Mouse (Mus musculus) frontal cortex, adult (tissue): Measurements from ENCODE around the gene Vps45.

Source experiments
- ATAC-seq: cut with Nextera tagmentation; 2 replicates; pipeline ENCODE4 v1.9.2; 2017; ENCODE audit warnings: mild to moderate bottlenecking, moderate library complexity, mixed read lengths; ENCODE audit not compliant: low TSS enrichment

The Vps45 gene

GRCm38 (mm10) chr3:96038851-96039250 is 19.4 kb downstream of the Vps45 start:
- ATAC-seq = no peak

- no peak for ATAC-seq
These were observed 20.1 kb downstream of the Vps45 start for GRCm38 (mm10) chr3:96038156-96038555.

GRCm38 (mm10) chr3:96036796-96037195 is 21.5 kb downstream of the Vps45 start:
- no peak for ATAC-seq

- ATAC-seq = no peak
These were observed 25.2 kb downstream of the Vps45 start for GRCm38 (mm10) chr3:96033046-96033445.

GRCm38 (mm10) chr3:96032652-96033017 is 25.6 kb downstream of the Vps45 start:
- ATAC-seq = no peak

GRCm38 (mm10) chr3:96031991-96032651 is 26.1 kb downstream of the Vps45 start:
- ATAC-seq = no peak

GRCm38 (mm10) chr3:96029766-96030165 is 28.5 kb downstream of the Vps45 start:
- ATAC-seq = no peak

- ATAC-seq = no peak
These were observed 28.9 kb downstream of the Vps45 start for GRCm38 (mm10) chr3:96029336-96029735.

- no peak for ATAC-seq
These were observed 30.4 kb downstream of the Vps45 start for GRCm38 (mm10) chr3:96027875-96028274.

GRCm38 (mm10) chr3:96027145-96027544 is 31.1 kb downstream of the Vps45 start:
- no peak for ATAC-seq

- ATAC-seq = no peak
These were observed 36.7 kb downstream of the Vps45 start for GRCm38 (mm10) chr3:96021421-96022128.

GRCm38 (mm10) chr3:96020735-96021134 is 37.5 kb downstream of the Vps45 start:
- no peak for ATAC-seq

- no peak for ATAC-seq
These were observed 40.8 kb downstream of the Vps45 start for GRCm38 (mm10) chr3:96017461-96017860.

GRCm38 (mm10) chr3:96016257-96016889 is 41.9 kb downstream of the Vps45 start:
- ATAC-seq = no peak

GRCm38 (mm10) chr3:96015681-96016080 is 42.6 kb downstream of the Vps45 start:
- no peak for ATAC-seq

GRCm38 (mm10) chr3:96012805-96013204 is 45.5 kb downstream of the Vps45 start:
- peak; percentile 68 for ATAC-seq

- no peak for ATAC-seq
These were observed 49.8 kb downstream of the Vps45 start for GRCm38 (mm10) chr3:96008463-96008862.

- ATAC-seq = peak; percentile 3; the same call in 1 of the 2 replicates
These were observed 56.7 kb downstream of the Vps45 start for GRCm38 (mm10) chr3:96001560-96001959.

- peak; percentile 53 for ATAC-seq
These were observed 57.3 kb downstream of the Vps45 start for GRCm38 (mm10) chr3:96000921-96001501.

- no peak for ATAC-seq
These were observed 58.1 kb downstream of the Vps45 start for GRCm38 (mm10) chr3:96000080-96000632.

GRCm38 (mm10) chr3:95999308-96000079 is 58.8 kb downstream of the Vps45 start:
- ATAC-seq = no peak
